Mouse (Mus musculus) heart, embryonic 11.5 days (tissue): Measurements from ENCODE around the gene Dab1. TPM values are rescaled to one million over a fixed set of nuclear protein-coding genes. Genes with fewer than 3 reads are reported as not detected.

Experiments used
- ATAC-seq: fragments of 200-750 bp; cut with Nextera tagmentation; replicated peaks from 2 replicates; pipeline ENCODE4 v1.8.0; 2017; ENCODE audit warnings: moderate library complexity; ENCODE audit not compliant: insufficient number of reproducible peaks, low FRiP score, low TSS enrichment
- H3K27ac ChIP-seq: fragments of 300-500 bp; sonication (generic); 2 replicates; pipeline ENCODE4 v1.5.1; 2014; ENCODE audit warnings: mild to moderate bottlenecking, low read depth, low read length
- H3K27me3 ChIP-seq: fragments of 300-500 bp; sonication (generic); 2 replicates; pipeline ENCODE4 v1.6.1; 2014; ENCODE audit warnings: mild to moderate bottlenecking, low read length, mixed read lengths; ENCODE audit not compliant: control insufficient read depth, insufficient read depth
- H3K36me3 ChIP-seq: fragments of 300-500 bp; sonication (generic); 2 replicates; pipeline ENCODE4 v1.6.1; 2014; ENCODE audit warnings: mild to moderate bottlenecking, low read length, moderate library complexity, mixed read lengths; ENCODE audit not compliant: control insufficient read depth, insufficient read depth
- H3K4me1 ChIP-seq: fragments of 300-500 bp; sonication (generic); 2 replicates; pipeline ENCODE4 v1.6.1; 2014; ENCODE audit warnings: low read length; ENCODE audit not compliant: control insufficient read depth, insufficient read depth
- H3K4me2 ChIP-seq: fragments of 300-500 bp; sonication (generic); 2 replicates; pipeline ENCODE4 v1.6.1; 2014; ENCODE audit warnings: mild to moderate bottlenecking, moderate library complexity
- H3K4me3 ChIP-seq: fragments of 300-500 bp; sonication (generic); 2 replicates; pipeline ENCODE4 v1.5.1; 2014; ENCODE audit warnings: low read depth, low read length
- H3K9ac ChIP-seq: fragments of 300-500 bp; sonication (generic); 2 replicates; pipeline ENCODE4 v1.6.1; 2014; ENCODE audit warnings: mild to moderate bottlenecking, low read depth, low read length, moderate library complexity
- H3K9me3 ChIP-seq: fragments of 300-500 bp; sonication (generic); replicated peaks from 2 replicates; pipeline ENCODE4 v1.6.1; 2016; ENCODE audit warnings: low read length; ENCODE audit not compliant: control insufficient read depth
- WGBS: fragments of 180-500 bp; shearing (Covaris S2); extraction: QIAGEN DNeasy Blood & Tissue Kit; methylation state at CpG from one replicate; pipeline ENCODE4 v1.1.7; 2014; ENCODE audit not compliant: insufficient replicate concordance; 5-methylcytosine and 5-hydroxymethylcytosine counted together
- polyA plus RNA-seq: library from polyadenylated mRNA; unstranded; fragments of >200 nt; fragmentation: Nextera tagmentation; extraction: Ambion mirVana; gene quantifications from 2 replicates; pipeline ENCODE4 v1.2.1, GENCODE M21; 2014

Gene Dab1
- polyA plus RNA-seq, 1 experiment from 2014 or later: 1.9 TPM

DNA sequence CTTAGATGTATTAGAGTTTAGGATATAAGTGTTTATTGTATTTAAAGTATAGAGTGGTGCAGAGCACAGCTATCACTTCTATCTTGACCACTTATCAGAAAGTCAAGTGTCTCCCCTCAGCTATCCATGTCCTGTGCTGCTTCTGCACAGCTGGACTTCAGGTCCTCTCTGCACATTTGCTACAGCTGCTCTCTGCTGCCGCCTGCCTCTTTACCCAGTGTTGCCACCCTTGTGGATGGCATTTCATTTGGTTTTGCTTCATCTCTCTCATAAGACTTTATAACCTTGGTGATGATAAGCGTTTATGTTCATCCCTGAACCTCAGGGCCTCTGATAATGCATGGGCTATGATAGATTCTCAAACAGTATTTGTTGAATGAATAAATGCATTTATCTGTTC lies 919.9 kb downstream of the Dab1 start:
- no peak overlapping the region for H3K4me2 ChIP-seq
- H3K9me3 ChIP-seq: no peaks in the 10 kb centered on the region
- WGBS: 66% methylated on average over 2 of the region's 2 CpGs
- no peak overlapping the region for H3K27ac ChIP-seq
- no peaks in the 10 kb centered on the region for H3K27me3 ChIP-seq
- no peaks in the 10 kb centered on the region for H3K4me1 ChIP-seq
- no peak for ATAC-seq
- H3K4me3 ChIP-seq: no peak overlapping the region
- no peaks in the 10 kb centered on the region for H3K36me3 ChIP-seq
- H3K9ac ChIP-seq: no peak overlapping the region

DNA sequence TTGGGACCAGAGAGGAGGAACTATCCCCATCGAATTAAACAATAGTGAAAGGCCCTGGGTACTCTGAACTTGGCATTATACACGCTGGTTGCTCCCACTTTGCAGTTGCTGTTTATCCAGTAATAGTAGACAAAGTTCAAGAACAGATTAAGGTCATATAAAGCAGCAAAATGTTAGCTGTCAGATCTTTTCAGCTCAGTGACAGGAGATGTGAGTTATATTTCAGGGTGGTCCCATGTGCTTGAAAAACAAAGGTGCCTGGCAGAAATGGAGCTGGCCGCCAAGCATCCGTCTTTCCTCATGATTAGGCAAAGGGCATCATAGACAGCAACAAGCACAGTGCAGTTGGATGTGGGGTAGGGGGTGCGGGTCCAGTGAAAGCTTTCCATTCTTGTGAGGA lies 927.9 kb downstream of the Dab1 start:
- Histone ChIP-seq H3K27ac (no peak overlapping the region), H3K9me3 (no peaks in the 10 kb centered on the region), H3K27me3 (no peaks in the 10 kb centered on the region), H3K4me3 (no peak overlapping the region), H3K9ac (no peak overlapping the region), H3K36me3 (no peaks in the 10 kb centered on the region), H3K4me1 (no peaks in the 10 kb centered on the region), H3K4me2 (no peak overlapping the region)
- no peak for ATAC-seq
- WGBS: 79% methylated on average over 5 of the region's 5 CpGs

DNA sequence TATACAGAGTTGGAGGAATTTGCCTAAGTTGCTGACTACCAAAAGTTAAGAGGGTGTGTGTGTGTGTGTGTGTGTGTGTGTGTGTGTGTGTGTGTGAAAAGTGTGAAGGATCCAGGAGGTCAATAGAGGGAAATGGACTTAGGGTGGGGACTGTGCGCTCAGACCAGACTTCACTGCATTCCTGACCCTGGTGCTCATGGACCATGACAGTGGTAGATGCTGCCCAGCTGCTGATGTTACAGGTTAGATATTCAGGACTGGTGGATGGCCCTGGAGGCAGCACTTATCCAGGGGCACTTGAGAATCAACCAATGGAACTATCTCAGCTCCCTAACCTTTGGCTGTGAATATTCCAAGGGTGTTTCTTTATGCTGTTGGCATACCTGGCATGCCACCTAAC lies 929.1 kb downstream of the Dab1 start:
- Histone ChIP-seq H3K27ac (no peak overlapping the region), H3K27me3 (no peaks in the 10 kb centered on the region), H3K4me1 (no peaks in the 10 kb centered on the region), H3K4me2 (no peak overlapping the region), H3K9ac (no peak overlapping the region), H3K36me3 (no peaks in the 10 kb centered on the region), H3K4me3 (no peak overlapping the region), H3K9me3 (no peaks in the 10 kb centered on the region)
- ATAC-seq: no peak
- 100% methylated on average over 1 of the region's 1 CpGs for WGBS

DNA sequence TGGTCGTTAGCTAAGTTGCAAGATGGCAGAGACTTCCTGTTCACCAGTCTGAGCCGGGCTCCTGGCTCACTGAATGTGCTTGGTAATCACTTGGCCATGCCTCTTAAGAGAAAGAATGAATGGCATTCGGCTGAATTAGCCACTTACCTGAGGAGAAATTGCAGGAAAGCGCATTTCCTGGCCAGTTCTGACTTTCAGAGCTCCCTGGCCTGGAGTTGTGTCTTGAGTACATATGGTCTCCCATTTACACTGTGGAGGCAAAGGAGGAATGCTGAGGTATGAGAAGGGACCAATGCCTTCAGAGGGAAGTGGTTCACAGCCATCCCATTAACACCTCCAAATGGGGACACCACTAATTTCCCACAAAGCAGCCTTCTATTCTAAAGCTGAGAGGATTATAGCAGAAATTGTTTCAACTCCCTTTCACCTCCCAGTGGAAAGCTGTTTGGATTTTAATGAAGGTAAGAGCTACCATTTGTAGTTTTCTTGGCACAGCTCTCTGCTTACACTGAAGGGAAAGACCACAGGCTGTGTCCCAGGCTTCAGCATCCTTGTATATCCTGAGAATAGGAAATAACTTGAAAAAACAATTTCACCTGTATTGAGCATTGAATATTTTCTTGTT lies 931.5 kb downstream of the Dab1 start:
- H3K27ac ChIP-seq: no peak overlapping the region
- H3K4me1 ChIP-seq: no peaks in the 10 kb centered on the region
- H3K4me3 ChIP-seq: no peak overlapping the region
- no peak overlapping the region for H3K4me2 ChIP-seq
- H3K36me3 ChIP-seq: no peaks in the 10 kb centered on the region
- H3K9me3 ChIP-seq: no peaks in the 10 kb centered on the region
- H3K9ac ChIP-seq: no peak overlapping the region
- WGBS: 64% methylated on average over 4 of the region's 4 CpGs
- no peaks in the 10 kb centered on the region for H3K27me3 ChIP-seq
- no peak for ATAC-seq

DNA sequence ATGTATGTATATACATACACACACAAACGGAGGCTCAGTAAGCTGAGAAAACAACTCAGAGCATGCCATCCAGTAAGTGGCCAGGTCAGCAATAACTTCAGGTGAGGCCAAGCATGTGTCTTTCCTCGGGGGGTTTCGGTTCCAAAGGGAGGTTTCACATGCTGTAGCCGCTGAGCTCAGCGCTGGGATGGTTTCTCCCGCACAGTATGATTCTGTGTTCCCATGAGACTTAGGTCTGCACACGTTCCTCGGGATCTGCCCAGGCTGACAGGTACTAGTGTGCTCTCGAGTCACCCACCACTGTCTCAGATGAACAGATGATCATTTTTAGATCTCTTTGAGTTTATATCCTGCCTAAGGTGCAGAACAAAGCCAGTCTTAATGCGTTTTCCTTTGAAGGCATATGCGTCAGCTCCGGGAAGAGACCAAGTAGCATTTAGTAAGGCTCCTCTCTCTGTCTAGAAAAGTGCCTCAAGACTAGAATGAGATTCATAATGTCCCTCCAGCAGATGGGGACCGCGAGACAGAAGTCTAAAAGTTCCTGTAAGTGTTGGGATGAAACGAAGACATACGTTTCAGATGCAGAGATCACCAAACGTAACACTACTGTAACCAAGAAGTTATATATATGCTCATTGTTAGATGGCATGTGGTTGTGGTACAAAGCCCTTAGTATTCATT lies 932.4 kb downstream of the Dab1 start:
- H3K27ac ChIP-seq: no peak overlapping the region
- no peaks in the 10 kb centered on the region for H3K9me3 ChIP-seq
- WGBS: 82% methylated on average over 17 of the region's 17 CpGs
- no peak for ATAC-seq
- H3K36me3 ChIP-seq: no peaks in the 10 kb centered on the region
- no peak overlapping the region for H3K4me2 ChIP-seq
- H3K4me1 ChIP-seq: no peaks in the 10 kb centered on the region
- no peaks in the 10 kb centered on the region for H3K27me3 ChIP-seq
- H3K9ac ChIP-seq: no peak overlapping the region
- H3K4me3 ChIP-seq: no peak overlapping the region

DNA sequence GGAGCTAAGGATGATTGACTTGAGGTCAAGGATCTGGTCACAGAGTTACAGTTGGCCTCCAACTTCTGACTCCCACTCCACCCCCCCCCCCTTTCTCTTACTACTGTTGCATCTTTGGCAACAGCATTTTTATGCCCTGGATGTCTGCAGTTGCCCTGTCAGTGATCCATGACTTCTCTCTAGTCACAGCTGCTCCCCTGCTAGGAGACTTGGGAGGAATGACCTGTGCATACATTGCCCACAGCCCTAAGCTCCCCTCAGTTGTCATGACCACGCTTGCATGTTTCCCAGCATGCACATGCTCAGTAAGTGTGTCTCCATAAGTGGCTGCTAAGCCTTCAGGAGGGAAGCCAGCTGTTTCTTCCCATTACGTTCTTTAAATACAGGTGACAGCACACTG lies 936.2 kb downstream of the Dab1 start:
- no peak for ATAC-seq
- H3K4me2 ChIP-seq: no peak overlapping the region
- H3K9ac ChIP-seq: no peak overlapping the region
- WGBS: 58% methylated on average over 2 of the region's 2 CpGs
- no peaks in the 10 kb centered on the region for H3K4me1 ChIP-seq
- no peaks in the 10 kb centered on the region for H3K36me3 ChIP-seq
- H3K27ac ChIP-seq: no peak overlapping the region
- no peaks in the 10 kb centered on the region for H3K27me3 ChIP-seq
- no peak overlapping the region for H3K4me3 ChIP-seq
- H3K9me3 ChIP-seq: no peaks in the 10 kb centered on the region

DNA sequence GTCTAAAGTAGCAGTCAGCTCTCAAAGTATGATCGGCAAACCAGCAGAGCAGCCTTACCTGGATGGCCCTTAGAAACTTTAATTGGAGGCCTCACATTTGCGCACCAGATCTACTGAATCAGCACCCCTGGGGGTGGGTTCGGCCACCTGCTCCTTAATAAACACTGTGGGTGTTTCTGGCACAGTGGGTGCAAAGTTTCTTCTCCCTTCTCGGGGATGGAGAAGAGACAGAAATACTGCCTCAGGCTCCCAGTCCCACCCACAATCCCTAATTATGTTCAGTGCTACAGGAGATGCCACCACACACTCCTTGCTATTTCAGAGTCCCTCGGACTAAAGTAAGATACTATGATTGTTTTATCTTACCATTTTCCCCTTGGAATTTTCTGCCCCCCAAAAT lies 944.4 kb downstream of the Dab1 start:
- ATAC-seq: no peak
- no peaks in the 10 kb centered on the region; the same call in 1 of the 2 replicates for H3K4me1 ChIP-seq

DNA sequence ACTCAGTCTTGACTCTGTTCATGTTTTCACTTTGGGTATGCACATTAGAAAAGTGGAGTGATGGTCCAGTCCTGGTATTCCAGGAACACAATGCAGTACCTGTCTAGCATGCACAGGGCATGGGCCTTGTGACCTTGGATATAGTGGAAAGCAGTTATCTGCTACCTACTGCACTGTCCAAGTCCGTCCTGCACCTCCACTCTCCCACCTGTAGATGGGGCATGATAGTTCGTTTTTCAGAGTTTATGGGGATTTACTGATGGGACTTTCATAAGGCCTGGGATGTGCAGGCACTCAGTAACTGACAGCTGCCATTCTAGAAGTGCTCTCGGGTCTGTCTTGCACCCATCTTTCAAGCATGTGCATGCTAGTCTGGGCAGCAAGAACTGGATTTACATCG lies 951.4 kb downstream of the Dab1 start:
- WGBS: 65% methylated on average over 4 of the region's 4 CpGs
- no peak overlapping the region for H3K4me2 ChIP-seq
- no peaks in the 10 kb centered on the region for H3K9me3 ChIP-seq
- no peak for ATAC-seq
- no peaks in the 10 kb centered on the region for H3K36me3 ChIP-seq
- H3K4me1 ChIP-seq: no peaks in the 10 kb centered on the region
- no peak overlapping the region for H3K4me3 ChIP-seq
- H3K27me3 ChIP-seq: no peaks in the 10 kb centered on the region
- H3K9ac ChIP-seq: no peak overlapping the region
- H3K27ac ChIP-seq: no peak overlapping the region

More for the DNA sequence above, 944.4 kb downstream of the Dab1 start:
- H3K4me3 ChIP-seq: no peak overlapping the region
- no peak overlapping the region for H3K27ac ChIP-seq
- WGBS: 71% methylated on average over 5 of the region's 5 CpGs
- no peaks in the 10 kb centered on the region for H3K36me3 ChIP-seq
- H3K4me2 ChIP-seq: no peak overlapping the region
- H3K9me3 ChIP-seq: no peaks in the 10 kb centered on the region
- no peak overlapping the region for H3K9ac ChIP-seq
- H3K27me3 ChIP-seq: no peaks in the 10 kb centered on the region

DNA sequence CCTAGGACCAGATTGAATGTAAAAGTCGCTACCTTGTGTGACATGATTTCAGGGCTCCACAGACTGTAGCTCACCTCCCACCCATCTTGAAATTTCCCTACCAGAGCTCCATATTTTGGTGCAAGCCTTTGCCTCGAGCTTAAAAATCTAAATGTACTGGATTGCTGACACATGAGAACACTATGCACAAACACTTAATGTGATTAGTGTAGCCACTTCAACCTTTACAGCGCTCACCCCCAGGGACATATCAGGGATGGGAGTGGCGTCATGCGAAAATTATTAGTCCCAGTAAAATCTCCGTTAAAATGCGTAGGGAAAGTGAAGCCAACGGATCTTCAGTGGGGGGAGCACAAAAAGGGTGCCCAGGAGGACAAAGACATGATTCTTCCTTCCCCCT lies 953.3 kb downstream of the Dab1 start:
- WGBS: 79% methylated on average over 8 of the region's 8 CpGs
- H3K27ac ChIP-seq: no peak overlapping the region
- no peaks in the 10 kb centered on the region for H3K4me1 ChIP-seq
- no peak for ATAC-seq
- H3K9me3 ChIP-seq: no peaks in the 10 kb centered on the region
- no peaks in the 10 kb centered on the region for H3K36me3 ChIP-seq
- H3K4me2 ChIP-seq: no peak overlapping the region
- no peak overlapping the region for H3K4me3 ChIP-seq
- no peak overlapping the region for H3K9ac ChIP-seq
- no peaks in the 10 kb centered on the region for H3K27me3 ChIP-seq
